Mouse (Mus musculus) layer of hippocampus, postnatal 36 days (tissue): ENCODE data around the gene Zfp956. TPM values are rescaled to one million over a fixed set of nuclear protein-coding genes. Genes with fewer than 3 reads are reported as not detected.
"Not testable (repeated sequence)": the region's sequence is repeated elsewhere in the genome, so short reads cannot be mapped to it uniquely, and the experiment has no call there.

Experiments used
- DNase-seq, 2 experiments: peaks; one replicate each; pipeline ENCODE4 v3.0.0; 2022
- total RNA-seq, 2 experiments: library from RNA; stranded (reverse); gene quantifications; 2 replicates each; pipeline ENCODE4 v1.2.3; 2021

The Zfp956 gene
- total RNA-seq = 10 to 100 TPM; 20.2 to 21.9 TPM

GRCm38 (mm10) chr6:47953191-47953726 lies at the start of gene Zfp956:
Gene Zfp956, plus strand, starts transcription at chr6:47953390.
- DNase-seq = peak; percentile 91 to 94

GRCm38 (mm10) chr6:47903587-47903986 lies 49.6 kb upstream of the Zfp956 start:
- DNase-seq = no peak

- no peak for DNase-seq
These were observed 48.8 kb upstream of the Zfp956 start for GRCm38 (mm10) chr6:47904361-47904760.

GRCm38 (mm10) chr6:47904917-47905695 lies 48.1 kb upstream of the Zfp956 start:
- no peak for DNase-seq

GRCm38 (mm10) chr6:47906326-47906725 lies 46.9 kb upstream of the Zfp956 start:
- no peak for DNase-seq

GRCm38 (mm10) chr6:47909007-47909406 lies 44.2 kb upstream of the Zfp956 start:
- DNase-seq = no peak

- no peak for DNase-seq
These were observed 41.5 kb upstream of the Zfp956 start for GRCm38 (mm10) chr6:47911650-47912049.

GRCm38 (mm10) chr6:47912991-47913390 lies 40.2 kb upstream of the Zfp956 start:
- DNase-seq = no peak

GRCm38 (mm10) chr6:47917051-47917450 lies 36.1 kb upstream of the Zfp956 start:
- DNase-seq = no peak

- no peak for DNase-seq
These were observed 34.4 kb upstream of the Zfp956 start for GRCm38 (mm10) chr6:47918768-47919274.

- no peak for DNase-seq
These were observed 33.3 kb upstream of the Zfp956 start for GRCm38 (mm10) chr6:47919646-47920446.

GRCm38 (mm10) chr6:47920447-47921340 lies 32.5 kb upstream of the Zfp956 start, which contains the start of gene Zfp212:
Gene Zfp212, plus strand, starts transcription at chr6:47920476.
- peak; percentile 86 to 87 for DNase-seq

GRCm38 (mm10) chr6:47942461-47942860 lies 10.7 kb upstream of the Zfp956 start:
- DNase-seq = no peak

- peak; percentile 50 to 55 for DNase-seq
These were observed 10.0 kb upstream of the Zfp956 start for GRCm38 (mm10) chr6:47943021-47943691.

- DNase-seq = no peak
These were observed 9.5 kb upstream of the Zfp956 start for GRCm38 (mm10) chr6:47943721-47944120.

GRCm38 (mm10) chr6:47947388-47947787 lies 5.8 kb upstream of the Zfp956 start:
- no peak for DNase-seq

- no peak for DNase-seq
These were observed 1.2 kb downstream of the Zfp956 start for GRCm38 (mm10) chr6:47954425-47954824.

- DNase-seq = no peak
These were observed 4.6 kb downstream of the Zfp956 start for GRCm38 (mm10) chr6:47957816-47958215.

GRCm38 (mm10) chr6:47960685-47961421 lies 7.7 kb downstream of the Zfp956 start:
- no peak for DNase-seq

GRCm38 (mm10) chr6:47963051-47963450 lies 9.9 kb downstream of the Zfp956 start:
- DNase-seq = no peak

GRCm38 (mm10) chr6:47968166-47968565 lies 15.0 kb downstream of the Zfp956 start:
- DNase-seq = not testable (repeated sequence)
